Mouse (Mus musculus): ENCODE measurements around the gene Arhgap31.

DNA sequence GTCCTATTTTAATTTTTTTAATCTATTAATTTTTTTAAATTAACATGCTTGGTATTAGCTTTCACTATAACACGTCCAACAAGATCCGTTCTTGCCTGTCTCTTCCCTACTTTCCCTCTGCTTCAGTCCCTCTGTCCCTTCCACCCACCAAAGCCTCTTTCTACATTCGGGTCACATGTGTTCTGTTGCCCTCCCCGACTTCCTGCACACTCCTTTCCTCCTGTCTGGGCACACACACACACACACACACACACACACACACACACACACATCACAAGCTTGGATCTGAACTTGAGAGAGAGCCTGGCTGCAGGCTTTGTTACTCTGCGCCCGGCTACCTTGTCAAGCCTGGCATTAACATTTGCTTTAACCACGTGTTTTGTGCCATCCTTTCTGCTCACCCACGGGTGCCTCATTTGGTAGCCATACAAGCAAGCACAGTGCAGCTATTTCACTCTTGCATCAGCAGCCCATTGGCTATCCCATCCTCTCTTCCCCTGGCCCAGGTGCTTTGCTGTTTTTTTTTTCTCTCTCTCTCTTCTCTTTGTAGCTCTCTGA lies 77.2 kb downstream of the Arhgap31 start:
- TF ChIP-seq CTCF (IDR thresholded peaks at IDR 0.05 in 2 of 3, conservative IDR thresholded peaks at IDR 0.05 in 1 of 3; ENCODE audit: control insufficient read depth in 1 of 3, insufficient read depth in 1 of 3, low read depth in 2 of 3, low read length in 3 of 3, poor library complexity in 1 of 3, severe bottlenecking in 1 of 3) (no peak), NRF1 (IDR thresholded peaks at IDR 0.05; ENCODE audit: insufficient read depth, low read depth, low read length, poor library complexity, severe bottlenecking) (no peak), USF1 (IDR thresholded peaks at IDR 0.05; ENCODE audit: low read depth, low read length) (no peak), POLR2A (IDR thresholded peaks at IDR 0.05; ENCODE audit: control insufficient read depth in 1 of 2, insufficient read depth in 1 of 2, low read depth in 1 of 2, low read length in 2 of 2, poor library complexity in 1 of 2) (no peak), MAZ (IDR thresholded peaks at IDR 0.05; ENCODE audit: low read depth, low read length) (no peak), MAFK (IDR thresholded peaks at IDR 0.05; ENCODE audit: borderline replicate concordance, low read depth, low read length) (no peak), GATA1 (IDR thresholded peaks at IDR 0.05; ENCODE audit: low read depth, low read length) (no peak), POLR2AphosphoS2 (IDR thresholded peaks at IDR 0.05; ENCODE audit: low read length) (no peak), MXI1 (IDR thresholded peaks at IDR 0.05; ENCODE audit: low read depth, low read length) (no peak), ZC3H11A (IDR thresholded peaks at IDR 0.05; ENCODE audit: low read depth, low read length) (no peak), BHLHE40 (IDR thresholded peaks at IDR 0.05; ENCODE audit: borderline replicate concordance, low read depth, low read length) (no peak), MEF2A (IDR thresholded peaks at IDR 0.05; ENCODE audit: extremely low read depth, insufficient replicate concordance, low read depth, low read length, poor library complexity, severe bottlenecking) (no peak), EP300 (IDR thresholded peaks at IDR 0.05; ENCODE audit: low read depth in 1 of 2, low read length in 2 of 2) (no peak)
